Mouse (Mus musculus) forebrain, embryonic 10.5 days (tissue): ENCODE data around the gene Nsmce3. TPM values are rescaled to one million over a fixed set of nuclear protein-coding genes. Genes with fewer than 3 reads are reported as not detected.

Source experiments
- DNase-seq: peaks from one replicate; pipeline ENCODE4 v3.0.0-alpha.2; 2017; ENCODE audit warnings: low spot score; ENCODE audit errors: extremely low spot score
- H3K27ac ChIP-seq: fragments of 300-500 bp; sonication (generic); 2 replicates; pipeline ENCODE4 v1.5.1; 2016; ENCODE audit warnings: mild to moderate bottlenecking
- H3K27me3 ChIP-seq: fragments of 300-500 bp; sonication (generic); 2 replicates; pipeline ENCODE4 v1.6.1; 2016; ENCODE audit warnings: mild to moderate bottlenecking; ENCODE audit not compliant: poor library complexity, severe bottlenecking
- H3K36me3 ChIP-seq: fragments of 300-500 bp; sonication (generic); replicated peaks from 2 replicates; pipeline ENCODE4 v1.6.1; 2016; ENCODE audit warnings: mild to moderate bottlenecking, moderate library complexity
- H3K4me1 ChIP-seq: fragments of 300-500 bp; sonication (generic); 2 replicates; pipeline ENCODE4 v1.6.1; 2016
- H3K4me3 ChIP-seq: fragments of 300-500 bp; sonication (generic); 2 replicates; pipeline ENCODE4 v1.5.1; 2016; ENCODE audit warnings: mild to moderate bottlenecking, moderate library complexity
- H3K9me3 ChIP-seq: fragments of 300-500 bp; sonication (generic); 2 replicates; pipeline ENCODE4 v1.6.1; 2016; ENCODE audit warnings: mild to moderate bottlenecking, moderate library complexity
- WGBS: fragments of 180-500 bp; shearing (Covaris S2); methylation state at CpG from one replicate; pipeline ENCODE4 v1.1.7; 2016; 5-methylcytosine and 5-hydroxymethylcytosine counted together
- polyA plus RNA-seq: library from polyadenylated mRNA; unstranded; fragments of >200 nt; fragmentation: Nextera tagmentation; extraction: Ambion mirVana; gene quantifications from 2 replicates; pipeline ENCODE4 v1.2.1, GENCODE M21; 2016

The Nsmce3 gene
- polyA plus RNA-seq, 1 experiment from 2014 or later, result 10.5 TPM

DNA sequence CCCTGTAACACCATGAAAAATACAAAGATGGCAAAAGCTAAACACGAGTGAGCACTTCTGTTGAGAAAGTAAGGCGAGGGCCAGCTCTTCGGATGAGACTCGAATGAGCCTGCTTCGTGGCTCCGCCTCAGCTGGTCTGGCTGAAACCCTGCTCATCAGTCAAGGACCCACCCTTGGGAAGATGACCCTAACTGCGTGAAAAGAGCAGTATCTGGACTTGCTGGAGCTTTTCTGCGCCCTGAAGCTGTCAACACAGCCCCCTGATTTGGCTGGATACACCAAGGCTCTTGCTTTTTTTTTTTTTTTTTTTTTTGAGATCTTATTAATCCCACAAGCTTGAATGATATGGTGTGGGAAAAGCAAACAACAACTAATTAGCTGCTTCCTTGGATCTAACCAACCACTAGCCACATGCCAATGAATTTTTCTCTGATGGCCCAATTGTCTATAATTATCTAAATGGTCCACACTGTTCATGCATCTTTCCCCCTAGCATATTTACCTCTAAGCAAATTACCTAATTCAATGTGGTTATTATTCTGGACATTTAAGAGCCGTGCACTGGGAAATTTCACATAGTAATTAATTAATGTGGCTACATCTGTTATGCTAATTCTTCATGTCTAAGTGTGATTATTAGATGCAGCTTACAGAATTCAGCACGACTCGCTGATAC is 11.5 kb upstream of the Nsmce3 start:
- Histone ChIP-seq H3K27me3 (no peaks in the 10 kb centered on the region), H3K27ac (no peak overlapping the region), H3K4me1 (no peaks in the 10 kb centered on the region), H3K4me3 (no peak overlapping the region), H3K9me3 (no peaks in the 10 kb centered on the region), H3K36me3 (no peaks in the 10 kb centered on the region)
- no peak for DNase-seq
- WGBS, result 80% methylated on average over 11 of the region's 11 CpGs

DNA sequence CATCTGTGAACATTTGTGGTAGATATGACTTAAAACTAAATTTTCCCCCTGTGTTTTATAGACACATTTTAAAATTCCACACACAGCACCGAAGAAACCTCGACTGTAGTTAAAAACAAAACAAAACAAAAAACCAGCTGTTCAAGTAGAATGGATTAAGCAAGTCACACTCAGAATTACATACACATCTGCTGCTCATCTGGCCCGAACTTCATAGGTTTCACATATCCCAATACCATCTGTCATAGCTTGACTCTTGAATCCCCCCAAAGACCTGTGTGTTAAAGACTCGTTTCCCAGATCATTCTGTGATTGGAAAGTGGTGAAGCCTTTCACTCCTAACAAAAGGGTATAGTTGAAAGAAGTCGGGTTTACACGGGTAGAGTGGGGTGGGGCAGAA is 9.4 kb upstream of the Nsmce3 start:
- Histone ChIP-seq H3K27ac (no peak overlapping the region), H3K9me3 (no peaks in the 10 kb centered on the region), H3K4me1 (no peaks in the 10 kb centered on the region), H3K27me3 (no peaks in the 10 kb centered on the region), H3K36me3 (no peaks in the 10 kb centered on the region), H3K4me3 (no peak overlapping the region)
- WGBS, result 84% methylated on average over 6 of the region's 6 CpGs
- DNase-seq, result no peak

DNA sequence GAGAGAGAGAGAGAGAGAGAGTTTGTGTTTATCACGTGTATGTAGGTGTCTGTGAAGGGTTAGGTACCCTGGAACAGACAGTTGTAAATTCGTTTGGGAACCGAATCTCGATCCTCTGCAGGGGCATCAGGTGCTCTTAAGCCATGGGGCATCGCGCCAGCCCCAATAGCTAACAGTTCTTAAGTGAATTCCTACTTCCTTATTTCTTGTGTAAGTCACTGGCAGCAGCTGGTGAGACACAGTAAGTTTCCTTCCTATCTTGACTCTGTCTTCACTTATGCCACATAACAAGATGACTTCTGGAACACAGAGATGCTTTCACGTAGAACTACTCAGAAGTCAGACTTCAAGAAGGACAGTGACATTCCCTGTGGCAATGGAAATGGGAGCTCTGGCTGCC is 8.6 kb upstream of the Nsmce3 start:
- H3K4me1 ChIP-seq, result no peaks in the 10 kb centered on the region
- no peak overlapping the region for H3K4me3 ChIP-seq
- H3K27ac ChIP-seq, result no peak overlapping the region
- 85% methylated on average over 7 of the region's 7 CpGs for WGBS
- H3K9me3 ChIP-seq, result no peaks in the 10 kb centered on the region
- no peaks in the 10 kb centered on the region for H3K36me3 ChIP-seq
- H3K27me3 ChIP-seq, result no peaks in the 10 kb centered on the region
- no peak for DNase-seq

DNA sequence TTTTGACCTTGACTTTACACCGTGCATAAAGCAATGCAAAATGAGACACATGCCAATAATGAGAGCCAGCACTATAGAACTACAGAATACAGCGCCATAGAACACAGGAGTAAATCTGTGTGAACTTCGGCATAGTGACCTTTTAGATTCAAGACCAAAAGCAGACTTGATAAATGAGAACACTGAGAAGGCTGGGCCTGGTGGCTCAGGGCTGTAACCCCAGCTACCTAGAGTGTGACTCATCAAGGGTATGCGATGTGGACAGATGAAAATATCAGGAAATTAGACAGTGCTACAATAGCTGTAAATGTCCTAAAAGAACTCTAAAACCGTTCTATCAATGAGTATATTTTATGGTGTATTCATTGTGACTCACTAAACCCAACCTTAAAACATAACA is 7.6 kb upstream of the Nsmce3 start:
- H3K9me3 ChIP-seq, result no peaks in the 10 kb centered on the region
- no peak overlapping the region for H3K27ac ChIP-seq
- no peaks in the 10 kb centered on the region for H3K36me3 ChIP-seq
- 91% methylated on average over 5 of the region's 5 CpGs for WGBS
- H3K4me1 ChIP-seq, result no peaks in the 10 kb centered on the region
- no peak overlapping the region for H3K4me3 ChIP-seq
- H3K27me3 ChIP-seq, result no peaks in the 10 kb centered on the region
- DNase-seq, result no peak

DNA sequence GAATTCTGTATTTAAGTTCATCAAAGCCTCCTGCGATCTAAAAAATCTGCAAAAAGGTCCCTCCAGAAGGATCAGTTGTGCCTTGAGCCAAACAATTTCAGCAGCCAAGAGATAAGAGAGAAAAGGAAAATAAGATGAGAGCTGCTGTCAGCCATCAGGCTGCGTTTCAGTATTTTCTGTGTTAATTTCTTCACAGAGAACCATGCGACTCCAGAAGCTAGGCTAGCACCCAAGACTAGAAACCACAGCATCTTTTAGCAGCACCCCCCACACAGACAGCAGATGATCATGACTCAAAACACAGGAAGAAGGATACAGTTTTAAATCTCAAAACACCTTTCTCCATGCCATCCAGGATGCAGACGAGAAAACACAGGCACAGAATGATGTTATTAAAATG is 2.1 kb upstream of the Nsmce3 start:
- no peaks in the 10 kb centered on the region for H3K9me3 ChIP-seq
- H3K27me3 ChIP-seq, result no peaks in the 10 kb centered on the region
- WGBS, result 88% methylated on average over 4 of the region's 4 CpGs
- no peak overlapping the region for H3K27ac ChIP-seq
- H3K4me1 ChIP-seq, result peaks cover 26% of the 10 kb centered on the region
- H3K36me3 ChIP-seq, result peaks cover 10% of the 10 kb centered on the region
- H3K4me3 ChIP-seq, result no peak overlapping the region
- DNase-seq, result no peak

DNA sequence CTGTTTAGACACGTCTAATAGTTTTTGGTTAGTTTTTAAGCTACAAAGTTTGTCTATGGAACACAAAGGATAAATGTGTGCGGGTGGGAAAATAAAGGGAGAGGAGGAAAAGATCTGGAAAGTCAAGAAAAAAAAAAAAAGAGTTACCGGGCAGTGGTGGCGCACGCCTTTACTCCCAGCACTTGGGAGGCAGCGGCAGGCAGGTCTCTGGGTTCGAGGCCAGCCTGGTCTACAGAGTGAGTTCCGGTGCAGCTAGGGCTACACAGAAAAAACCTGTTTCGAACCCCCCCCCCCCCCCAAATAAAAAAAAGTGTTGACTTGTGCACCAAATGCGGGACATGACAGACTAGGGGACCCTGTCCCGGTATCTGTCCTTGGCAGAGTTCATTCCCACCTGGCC is 469 bp upstream of the Nsmce3 start:
- peaks cover 32% of the 10 kb centered on the region for H3K4me1 ChIP-seq
- H3K36me3 ChIP-seq, result peaks cover 20% of the 10 kb centered on the region
- no peaks in the 10 kb centered on the region for H3K27me3 ChIP-seq
- 42% methylated on average over 11 of the region's 11 CpGs for WGBS
- DNase-seq, result peak; percentile 19
- H3K9me3 ChIP-seq, result no peaks in the 10 kb centered on the region
- peak overlapping the region; percentile 98 for H3K27ac ChIP-seq
- H3K4me3 ChIP-seq, result peak overlapping the region; percentile 92

DNA sequence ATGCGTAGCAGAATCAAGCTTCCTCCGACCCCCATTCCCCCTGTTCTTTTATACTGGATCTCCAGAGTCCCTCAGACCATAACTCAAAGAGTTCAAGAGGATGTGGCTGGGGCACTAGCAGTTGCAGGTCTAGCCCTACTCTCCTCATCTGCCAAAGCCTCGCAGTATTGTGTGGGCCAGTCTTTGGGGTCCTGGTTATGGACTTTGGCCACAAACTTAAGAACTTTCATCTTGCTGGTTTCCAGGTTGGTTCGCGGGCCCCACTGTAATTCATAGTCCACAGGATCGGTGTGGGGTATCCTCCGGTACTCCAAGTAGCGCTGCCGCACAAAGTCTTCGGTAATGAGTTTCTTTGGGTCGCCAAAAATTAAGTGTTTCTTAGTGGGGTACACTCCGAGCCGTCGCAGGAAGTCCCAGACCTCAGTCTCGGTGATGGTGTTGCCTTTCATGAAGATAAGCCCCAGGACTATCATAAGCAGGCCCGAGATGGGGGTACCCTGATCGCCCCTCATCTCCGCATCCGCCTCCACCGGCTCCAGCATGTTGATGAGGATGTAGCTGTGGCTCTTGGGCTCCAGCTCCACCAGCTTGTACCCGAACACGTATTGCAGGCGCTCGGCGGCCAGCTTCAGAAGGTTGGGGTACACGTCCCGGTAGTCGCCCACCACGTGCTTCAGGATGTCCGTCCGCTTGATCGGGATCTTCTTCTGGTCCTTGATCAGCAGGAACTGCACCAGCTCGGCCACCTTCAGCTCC is 632 bp downstream of the Nsmce3 start:
- 1% methylated on average over 33 of the region's 33 CpGs for WGBS

DNA sequence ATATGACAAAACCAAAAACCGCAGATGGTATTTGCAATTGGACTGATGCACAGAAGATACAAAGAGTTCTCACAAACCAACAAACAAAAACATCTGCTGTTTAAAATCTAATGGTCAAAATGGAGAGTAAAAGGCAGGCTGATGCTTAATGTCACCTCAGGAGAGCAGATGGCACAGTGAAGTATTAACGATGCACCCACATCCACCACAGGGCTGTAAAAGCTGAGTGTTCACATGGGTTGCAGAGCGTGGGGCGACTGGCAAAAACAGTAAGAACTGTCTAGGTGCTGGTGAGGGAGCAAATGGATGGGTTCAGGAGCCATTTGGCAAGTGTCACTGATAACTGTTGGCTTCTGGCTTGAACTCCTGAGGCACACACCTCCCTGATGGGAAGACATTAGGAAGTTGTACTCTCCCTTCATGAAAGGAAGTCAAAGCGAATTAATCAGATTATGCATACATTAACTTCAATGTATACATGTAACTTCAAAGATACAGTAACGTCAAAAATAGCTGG is 3.2 kb downstream of the Nsmce3 start:
- no peak overlapping the region for H3K27ac ChIP-seq
- no peaks in the 10 kb centered on the region for H3K9me3 ChIP-seq
- H3K4me1 ChIP-seq, result peaks cover 32% of the 10 kb centered on the region
- WGBS, result 96% methylated on average over 6 of the region's 6 CpGs
- no peak for DNase-seq
- 0 out of 2 replicates have a peak overlapping the region, but pooled peaks have one; percentile 92 for H3K4me3 ChIP-seq
- peaks cover 20% of the 10 kb centered on the region for H3K36me3 ChIP-seq
- H3K27me3 ChIP-seq, result no peaks in the 10 kb centered on the region

More for the DNA sequence above, 632 bp downstream of the Nsmce3 start:
- H3K27me3 ChIP-seq, result no peaks in the 10 kb centered on the region
- H3K36me3 ChIP-seq, result peaks cover 20% of the 10 kb centered on the region
- peak overlapping the region; percentile 92 for H3K4me3 ChIP-seq
- peak; percentile 24 for DNase-seq
- peaks cover 32% of the 10 kb centered on the region for H3K4me1 ChIP-seq
- peak overlapping the region; percentile 98 for H3K27ac ChIP-seq
- H3K9me3 ChIP-seq, result no peaks in the 10 kb centered on the region

DNA sequence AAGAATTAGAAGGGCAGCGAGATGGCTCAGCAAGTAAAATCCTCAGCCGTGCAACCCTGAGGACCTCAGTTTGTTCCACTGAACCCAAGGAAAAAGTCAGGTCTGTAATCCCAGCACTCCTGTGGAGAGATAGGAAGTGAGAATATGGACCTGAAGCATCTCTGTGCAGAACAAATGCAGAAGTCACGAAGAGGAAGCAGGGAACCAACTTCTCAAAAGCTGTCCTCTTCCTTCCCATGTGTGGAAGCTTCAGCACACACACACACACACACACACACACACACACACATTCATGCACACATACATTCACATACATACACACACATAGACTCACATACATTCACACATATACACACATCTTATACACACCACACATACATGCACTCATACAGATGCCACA is 9.3 kb downstream of the Nsmce3 start:
- Histone ChIP-seq H3K4me3 (no peak overlapping the region), H3K27ac (no peak overlapping the region), H3K9me3 (no peaks in the 10 kb centered on the region), H3K36me3 (no peaks in the 10 kb centered on the region), H3K4me1 (no peaks in the 10 kb centered on the region), H3K27me3 (no peaks in the 10 kb centered on the region)
- WGBS, result 85% methylated on average over 3 of the region's 3 CpGs
- no peak for DNase-seq

DNA sequence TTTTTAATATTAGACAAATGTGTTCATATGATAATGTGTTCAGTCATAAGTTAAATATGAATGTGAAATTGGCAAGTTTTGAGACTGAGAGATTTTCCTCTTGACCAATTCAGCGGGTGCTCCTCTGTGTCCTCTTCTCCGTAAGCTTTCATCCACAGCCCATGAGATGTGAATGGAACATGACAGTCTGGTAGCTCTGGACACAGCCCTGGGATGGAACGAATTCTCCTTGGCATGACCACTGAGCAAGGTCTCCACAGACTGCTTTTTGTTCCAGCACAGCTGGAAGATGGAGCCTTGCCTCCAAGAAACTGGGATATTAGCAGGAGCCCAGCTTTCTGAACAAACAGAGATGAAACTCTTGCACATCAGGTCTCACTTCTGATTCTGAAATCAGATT is 9.8 kb downstream of the Nsmce3 start:
- no peak overlapping the region for H3K4me3 ChIP-seq
- no peaks in the 10 kb centered on the region for H3K27me3 ChIP-seq
- DNase-seq, result no peak
- WGBS, result 84% methylated on average over 3 of the region's 3 CpGs
- no peaks in the 10 kb centered on the region for H3K36me3 ChIP-seq
- no peaks in the 10 kb centered on the region for H3K9me3 ChIP-seq
- H3K4me1 ChIP-seq, result no peaks in the 10 kb centered on the region
- no peak overlapping the region for H3K27ac ChIP-seq

DNA sequence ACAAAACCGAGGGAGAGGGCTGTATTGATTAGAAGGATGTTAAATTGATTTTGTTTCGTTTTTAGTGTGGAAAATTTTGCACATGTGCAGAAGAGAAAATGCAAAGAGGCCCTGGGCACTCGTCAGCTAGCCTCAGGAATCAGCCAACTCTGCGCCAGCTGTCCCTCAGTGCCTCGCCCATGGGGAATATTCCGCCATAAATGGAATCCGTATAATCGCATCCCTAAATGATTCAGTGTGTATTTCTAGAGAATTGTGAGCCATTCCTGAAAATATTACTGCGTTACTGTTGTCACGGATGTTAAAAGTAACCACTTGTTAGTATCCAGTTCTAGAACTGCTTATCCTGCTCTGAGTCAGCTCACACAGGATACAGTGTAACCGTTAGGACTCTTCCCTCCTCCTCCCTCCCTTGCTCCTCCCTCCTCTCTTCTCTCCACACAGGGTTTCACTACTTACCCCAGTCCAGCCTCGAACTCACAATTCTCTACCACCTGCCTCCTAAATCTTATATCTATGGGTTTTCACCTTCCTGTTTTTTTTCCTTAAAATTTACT is 16.2 kb downstream of the Nsmce3 start:
- no peaks in the 10 kb centered on the region for H3K9me3 ChIP-seq
- DNase-seq, result no peak
- H3K36me3 ChIP-seq, result no peaks in the 10 kb centered on the region
- no peaks in the 10 kb centered on the region for H3K27me3 ChIP-seq
- no peaks in the 10 kb centered on the region for H3K4me1 ChIP-seq
- no peak overlapping the region for H3K27ac ChIP-seq
- WGBS, result 86% methylated on average over 12 of the region's 12 CpGs
- no peak overlapping the region for H3K4me3 ChIP-seq

DNA sequence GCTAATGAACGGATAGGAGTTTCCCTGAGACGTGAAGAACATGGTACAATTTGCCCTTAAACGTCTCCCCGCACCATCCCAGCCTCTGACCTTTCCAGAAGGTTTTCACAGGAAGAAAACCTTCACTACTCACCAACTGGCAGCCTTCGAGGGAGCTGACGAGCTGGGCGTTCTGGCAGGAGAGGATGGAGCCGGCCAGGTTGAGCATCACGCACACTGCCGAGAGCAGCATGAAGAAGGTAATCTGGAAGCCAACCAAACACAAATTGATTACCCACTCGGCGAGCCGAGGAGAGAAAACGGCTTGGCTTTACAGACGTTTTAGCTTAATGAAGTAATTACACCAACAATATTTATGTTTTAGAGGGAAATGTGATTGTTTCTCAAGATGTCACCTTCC is 16.8 kb downstream of the Nsmce3 start:
- Histone ChIP-seq H3K9me3 (no peaks in the 10 kb centered on the region), H3K4me3 (no peak overlapping the region), H3K27me3 (no peaks in the 10 kb centered on the region), H3K36me3 (no peaks in the 10 kb centered on the region), H3K4me1 (no peaks in the 10 kb centered on the region), H3K27ac (no peak overlapping the region)
- no peak for DNase-seq
- 83% methylated on average over 15 of the region's 15 CpGs for WGBS

DNA sequence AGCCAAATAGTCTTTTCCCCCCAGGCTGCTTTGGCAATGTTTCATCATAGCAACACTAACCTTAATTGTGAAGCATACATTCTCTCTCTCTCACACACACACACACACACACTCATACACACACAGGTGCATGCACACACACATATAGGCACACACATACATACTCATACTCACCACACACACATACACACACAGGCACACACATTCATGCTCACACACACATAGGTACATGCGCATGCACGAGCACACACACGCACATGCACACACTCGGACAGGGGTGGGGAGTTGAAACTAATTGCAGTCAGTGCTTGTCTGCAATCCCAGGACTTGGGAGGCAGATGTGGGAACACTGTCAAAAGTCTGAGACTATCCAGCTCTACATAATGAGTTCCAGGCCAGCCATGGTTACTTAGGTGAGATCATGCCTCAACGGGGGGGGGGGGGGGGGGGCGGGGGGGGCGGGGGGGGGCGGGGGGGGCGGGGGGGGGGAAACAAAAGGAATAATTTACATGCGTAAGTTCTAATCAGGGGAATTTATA is 17.3 kb downstream of the Nsmce3 start:
- DNase-seq, result no peak

More for the DNA sequence above, 17.3 kb downstream of the Nsmce3 start:
- no peaks in the 10 kb centered on the region for H3K4me1 ChIP-seq
- H3K4me3 ChIP-seq, result no peak overlapping the region
- H3K36me3 ChIP-seq, result no peaks in the 10 kb centered on the region
- no peaks in the 10 kb centered on the region for H3K9me3 ChIP-seq
- WGBS, result 50% methylated on average over 10 of the region's 10 CpGs
- no peaks in the 10 kb centered on the region for H3K27me3 ChIP-seq
- no peak overlapping the region for H3K27ac ChIP-seq
